Mouse (Mus musculus): Measurements from ENCODE around the gene Tff2.

- no peak for TF ChIP-seq CTCF (IDR thresholded peaks at IDR 0.05; ENCODE audit: borderline replicate concordance, control insufficient read depth, extremely low read depth, insufficient read depth, low read length, poor library complexity)
- no peak for TF ChIP-seq POLR2A (IDR thresholded peaks at IDR 0.05; ENCODE audit: control insufficient read depth, extremely low read depth, insufficient read depth, low read length, poor library complexity)
Observed at GRCm38 (mm10) chr17:31103823-31104222, 40.3 kb downstream of the Tff2 start.

Measured in thymus, adult 2 months (tissue).